Mouse (Mus musculus) kidney, adult 2 months (tissue): ENCODE results near the gene Naa16.

ENCODE experiments used
- CTCF ChIP-seq: fragments of 200-500 bp; conservative IDR thresholded peaks from 2 replicates; pipeline ENCODE4 v1.5.1; 2011; ENCODE audit warnings: low read depth, mild to moderate bottlenecking, control low read depth, low read length, moderate library complexity, mixed read lengths; ENCODE audit not compliant: insufficient read depth, insufficient read length
- POLR2A ChIP-seq: fragments of 200-500 bp; IDR thresholded peaks from one replicate; pipeline ENCODE4 v1.6.1; 2011; ENCODE audit warnings: low read depth, low read length, control low read depth

- no peak for TF ChIP-seq CTCF
- TF ChIP-seq POLR2A: no peak
Measured at GRCm38 (mm10) chr14:79358055-79358454, 32.5 kb downstream of the Naa16 start.
